Mouse (Mus musculus): ENCODE measurements around the gene 4930404N11Rik. TPM values are rescaled to one million over a fixed set of nuclear protein-coding genes. Genes with fewer than 3 reads are reported as not detected.

Gene 4930404N11Rik
- polyA plus RNA-seq, 1 experiment, result 7.8 TPM

- H3K36me3 ChIP-seq (ENCODE audit: control insufficient read depth, insufficient read depth, low read length), result peaks cover 12% of the 10 kb centered on the region
- no peak for DNase-seq (ENCODE audit: low read depth in 1 of 2, low spot score in 2 of 2)
- WGBS, result 38% methylated on average over 5 of the region's 5 CpGs
- peaks cover 13% of the 10 kb centered on the region; the same call in 1 of the 2 replicates for H3K4me1 ChIP-seq (ENCODE audit: control insufficient read depth, insufficient read depth, insufficient read length)
- TF ChIP-seq CTCF (IDR thresholded peaks at IDR 0.05; ENCODE audit: extremely low read depth, insufficient read depth, insufficient read length, insufficient replicate concordance) (no peak), POLR2A (IDR thresholded peaks at IDR 0.05; ENCODE audit: low read depth, low read length) (no peak)
- no peak overlapping the region for H3K4me3 ChIP-seq (ENCODE audit: extremely low read depth, insufficient read depth, insufficient read length)
- H3K27ac ChIP-seq (ENCODE audit: insufficient read depth, low read length), result no peak overlapping the region
- H3K27me3 ChIP-seq (ENCODE audit: control insufficient read depth, insufficient read depth, low read length), result no peaks in the 10 kb centered on the region
Observed at GRCm38 (mm10) chr10:81396749-81397148, 31.1 kb upstream of the 4930404N11Rik start.

DNA sequence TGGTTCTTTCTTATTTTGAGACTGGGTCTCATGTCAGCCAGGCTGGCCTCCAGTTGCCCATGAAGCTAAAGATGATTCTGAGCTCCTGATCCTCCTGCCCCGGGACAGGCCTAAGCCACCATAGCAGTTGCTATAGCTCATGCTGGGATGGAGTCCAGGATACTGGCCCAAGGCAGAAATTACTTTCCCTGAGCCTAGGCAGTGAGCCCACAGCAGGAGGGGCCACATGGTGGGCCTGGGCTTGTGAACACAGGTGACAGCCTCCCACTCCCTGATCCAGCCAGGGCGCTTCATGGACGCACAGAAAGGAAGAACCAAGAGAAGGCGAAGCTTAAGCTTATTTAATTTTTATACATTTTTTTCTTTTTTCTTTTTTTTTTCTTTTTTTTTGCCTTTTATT is 30.2 kb upstream of the 4930404N11Rik start:
- WGBS, result 91% methylated on average over 4 of the region's 4 CpGs
- H3K4me3 ChIP-seq (ENCODE audit: extremely low read depth, insufficient read depth, insufficient read length), result no peak overlapping the region
- DNase-seq (ENCODE audit: low read depth in 1 of 2, low spot score in 2 of 2), result no peak
- H3K36me3 ChIP-seq (ENCODE audit: control insufficient read depth, insufficient read depth, low read length), result peaks cover 12% of the 10 kb centered on the region
- H3K4me1 ChIP-seq (ENCODE audit: control insufficient read depth, insufficient read depth, insufficient read length), result peaks cover 13% of the 10 kb centered on the region; the same call in 1 of the 2 replicates
- no peak overlapping the region for H3K27ac ChIP-seq (ENCODE audit: insufficient read depth, low read length)
- TF ChIP-seq CTCF (IDR thresholded peaks at IDR 0.05; ENCODE audit: extremely low read depth, insufficient read depth, insufficient read length, insufficient replicate concordance), result no peak
- TF ChIP-seq POLR2A (IDR thresholded peaks at IDR 0.05; ENCODE audit: low read depth, low read length), result no peak
- no peaks in the 10 kb centered on the region for H3K27me3 ChIP-seq (ENCODE audit: control insufficient read depth, insufficient read depth, low read length)

GRCm38 (mm10) chr10:81395127-81395526 is 29.5 kb upstream of the 4930404N11Rik start:
- peak; percentile 41 to 66 for DNase-seq (ENCODE audit: low read depth in 1 of 2, low spot score in 2 of 2)
- TF ChIP-seq CTCF (IDR thresholded peaks at IDR 0.05; ENCODE audit: extremely low read depth, insufficient read depth, insufficient read length, insufficient replicate concordance) (peak; percentile 88; the same call in 1 of the 2 replicates), POLR2A (IDR thresholded peaks at IDR 0.05; ENCODE audit: low read depth, low read length) (no peak)
- peaks cover 6% of the 10 kb centered on the region for H3K36me3 ChIP-seq (ENCODE audit: control insufficient read depth, insufficient read depth, low read length)
- no peak overlapping the region for H3K27ac ChIP-seq (ENCODE audit: insufficient read depth, low read length)
- WGBS, result 17% methylated on average over 5 of the region's 5 CpGs
- peaks cover 13% of the 10 kb centered on the region; the same call in 1 of the 2 replicates for H3K4me1 ChIP-seq (ENCODE audit: control insufficient read depth, insufficient read depth, insufficient read length)
- H3K4me3 ChIP-seq (ENCODE audit: extremely low read depth, insufficient read depth, insufficient read length), result no peak overlapping the region
- H3K27me3 ChIP-seq (ENCODE audit: control insufficient read depth, insufficient read depth, low read length), result no peaks in the 10 kb centered on the region

- peak overlapping the region; percentile 20; the same call in 1 of the 2 replicates for H3K27ac ChIP-seq (ENCODE audit: insufficient read depth, low read length)
- H3K4me1 ChIP-seq (ENCODE audit: control insufficient read depth, insufficient read depth, insufficient read length), result peaks cover 13% of the 10 kb centered on the region; the same call in 1 of the 2 replicates
- WGBS, result 5% methylated on average over 19 of the region's 19 CpGs
- H3K4me3 ChIP-seq (ENCODE audit: extremely low read depth, insufficient read depth, insufficient read length), result peak overlapping the region; percentile 56; the same call in 1 of the 2 replicates
- H3K27me3 ChIP-seq (ENCODE audit: control insufficient read depth, insufficient read depth, low read length), result no peaks in the 10 kb centered on the region
- no peak for DNase-seq (ENCODE audit: low read depth in 1 of 2, low spot score in 2 of 2)
- no peak for TF ChIP-seq CTCF (IDR thresholded peaks at IDR 0.05; ENCODE audit: extremely low read depth, insufficient read depth, insufficient read length, insufficient replicate concordance)
- no peaks in the 10 kb centered on the region; the same call in 1 of the 2 replicates for H3K36me3 ChIP-seq (ENCODE audit: control insufficient read depth, insufficient read depth, low read length)
Observed at GRCm38 (mm10) chr10:81393456-81394063, 27.9 kb upstream of the 4930404N11Rik start.

DNA sequence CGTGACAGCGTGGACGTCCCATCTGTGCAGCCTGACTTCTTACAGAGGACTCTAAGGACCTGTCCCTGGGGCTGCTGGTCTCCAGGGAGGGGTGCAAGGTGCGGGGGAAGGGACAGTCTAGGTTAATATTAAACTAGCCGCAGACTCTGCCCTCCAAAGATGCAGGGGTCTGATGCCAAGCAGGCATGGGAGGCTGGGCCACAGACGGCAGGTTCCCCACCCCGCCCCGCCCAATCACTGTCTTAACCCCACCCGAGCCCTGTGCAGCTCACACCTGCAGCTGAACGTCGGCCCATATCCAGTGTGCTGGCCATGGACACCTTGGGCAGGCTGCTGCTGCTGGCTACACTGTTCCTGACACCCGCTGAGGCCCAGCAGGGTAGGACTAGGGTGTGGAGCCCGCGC is 27.2 kb upstream of the 4930404N11Rik start, which contains the start of gene Smim24:
TSS of gene Smim24 (plus strand) at position 271 of the 405 bp plus-strand sequence.
- peaks cover 4% of the 10 kb centered on the region for H3K36me3 ChIP-seq (ENCODE audit: control insufficient read depth, insufficient read depth, low read length)
- DNase-seq (ENCODE audit: low read depth in 1 of 2, low spot score in 2 of 2), result no peak
- TF ChIP-seq POLR2A (IDR thresholded peaks at IDR 0.05; ENCODE audit: low read depth, low read length) (no peak), CTCF (IDR thresholded peaks at IDR 0.05; ENCODE audit: extremely low read depth, insufficient read depth, insufficient read length, insufficient replicate concordance) (no peak)
- H3K27me3 ChIP-seq (ENCODE audit: control insufficient read depth, insufficient read depth, low read length), result no peaks in the 10 kb centered on the region
- peak within 1 kb of the TSS; percentile 56 for H3K4me3 ChIP-seq (ENCODE audit: extremely low read depth, insufficient read depth, insufficient read length)
- H3K4me1 ChIP-seq (ENCODE audit: control insufficient read depth, insufficient read depth, insufficient read length), result peaks cover 13% of the 10 kb centered on the region; the same call in 1 of the 2 replicates
- H3K27ac ChIP-seq (ENCODE audit: insufficient read depth, low read length), result peak within 1 kb of the TSS; percentile 20; the same call in 1 of the 2 replicates
- WGBS, result 40% methylated on average over 14 of the region's 14 CpGs

DNA sequence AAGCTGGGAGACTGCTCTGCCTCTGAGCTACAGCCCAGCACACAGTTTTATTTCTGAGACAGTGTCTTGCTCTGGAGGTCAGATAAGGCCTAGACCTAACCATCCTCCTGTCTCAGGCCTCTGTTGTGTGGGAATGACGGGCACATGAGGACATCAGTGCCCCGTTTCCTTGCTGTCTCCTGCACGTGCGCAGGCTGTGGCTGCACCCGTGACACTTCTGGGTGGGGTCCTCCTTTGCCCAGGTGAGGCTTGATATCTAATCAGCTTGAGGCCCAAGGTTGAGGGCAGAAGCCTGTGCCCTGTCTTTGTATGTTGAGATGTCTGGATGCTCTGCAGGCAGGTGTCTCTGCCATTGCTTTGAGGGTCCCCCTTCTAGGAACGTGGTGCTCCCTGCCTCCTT is 26.7 kb upstream of the 4930404N11Rik start:
- H3K27me3 ChIP-seq (ENCODE audit: control insufficient read depth, insufficient read depth, low read length), result no peaks in the 10 kb centered on the region
- H3K36me3 ChIP-seq (ENCODE audit: control insufficient read depth, insufficient read depth, low read length), result peaks cover 9% of the 10 kb centered on the region
- H3K4me1 ChIP-seq (ENCODE audit: control insufficient read depth, insufficient read depth, insufficient read length), result peaks cover 13% of the 10 kb centered on the region; the same call in 1 of the 2 replicates
- no peak overlapping the region for H3K27ac ChIP-seq (ENCODE audit: insufficient read depth, low read length)
- no peak for DNase-seq (ENCODE audit: low read depth in 1 of 2, low spot score in 2 of 2)
- TF ChIP-seq POLR2A (IDR thresholded peaks at IDR 0.05; ENCODE audit: low read depth, low read length) (no peak), CTCF (IDR thresholded peaks at IDR 0.05; ENCODE audit: extremely low read depth, insufficient read depth, insufficient read length, insufficient replicate concordance) (no peak)
- H3K4me3 ChIP-seq (ENCODE audit: extremely low read depth, insufficient read depth, insufficient read length), result no peak overlapping the region
- 82% methylated on average over 6 of the region's 6 CpGs for WGBS

DNA sequence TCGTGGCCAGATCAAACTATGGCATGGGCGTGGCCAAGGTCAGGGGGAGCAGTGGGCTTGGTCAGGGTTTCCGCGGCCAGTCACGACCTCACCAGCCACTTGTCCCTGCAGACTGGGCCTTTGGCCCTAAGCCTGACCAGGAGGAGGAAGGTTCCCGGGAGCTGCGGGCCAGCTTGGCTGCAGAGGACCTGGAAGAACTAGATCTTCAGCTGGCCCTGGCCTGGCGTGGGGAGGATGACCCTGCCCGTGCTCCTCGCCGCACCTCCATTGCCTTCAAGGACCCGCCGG is 25.0 kb upstream of the 4930404N11Rik start:
- TF ChIP-seq POLR2A (IDR thresholded peaks at IDR 0.05; ENCODE audit: low read depth, low read length) (no peak), CTCF (IDR thresholded peaks at IDR 0.05; ENCODE audit: extremely low read depth, insufficient read depth, insufficient read length, insufficient replicate concordance) (no peak)
- Histone ChIP-seq H3K4me1 (ENCODE audit: control insufficient read depth, insufficient read depth, insufficient read length) (peaks cover 13% of the 10 kb centered on the region; the same call in 1 of the 2 replicates), H3K27ac (ENCODE audit: insufficient read depth, low read length) (no peak overlapping the region), H3K4me3 (ENCODE audit: extremely low read depth, insufficient read depth, insufficient read length) (no peak overlapping the region), H3K36me3 (ENCODE audit: control insufficient read depth, insufficient read depth, low read length) (peaks cover 14% of the 10 kb centered on the region), H3K27me3 (ENCODE audit: control insufficient read depth, insufficient read depth, low read length) (no peaks in the 10 kb centered on the region)
- no peak for DNase-seq (ENCODE audit: low read depth in 1 of 2, low spot score in 2 of 2)
- 92% methylated on average over 13 of the region's 13 CpGs for WGBS

Data from spleen, adult 2 months (tissue).